Mouse (Mus musculus): ENCODE results near the gene 4930438A08Rik. TPM values are rescaled to one million over a fixed set of nuclear protein-coding genes. Genes with fewer than 3 reads are reported as not detected.
A peak's percentile ranks its signal among the peaks of the same experiment; 100 is the strongest.

The 4930438A08Rik gene
- polyA plus RNA-seq, 1 experiment: not detected

- Histone ChIP-seq H3K4me3 (replicated peaks; ENCODE audit: insufficient read depth, low read depth, low read length) (no peak overlapping the region), H3K27me3 (ENCODE audit: control insufficient read depth, insufficient read depth, low read length) (no peaks in the 10 kb centered on the region), H3K27ac (ENCODE audit: insufficient read depth, low read length) (no peak overlapping the region), H3K4me1 (ENCODE audit: control insufficient read depth, insufficient read depth, low read length) (no peaks in the 10 kb centered on the region)
- 79% methylated on average over 9 of the region's 9 CpGs for WGBS
- TF ChIP-seq POLR2A (IDR thresholded peaks at IDR 0.05; ENCODE audit: borderline replicate concordance, insufficient read depth, low read length): no peak
- no peak for TF ChIP-seq CTCF (IDR thresholded peaks at IDR 0.05; ENCODE audit: borderline replicate concordance, insufficient read depth, low read depth, low read length)
- DNase-seq: no peak
Measured at GRCm38 (mm10) chr11:58289992-58290682, 15.5 kb downstream of the 4930438A08Rik start.

- Histone ChIP-seq H3K4me3 (replicated peaks; ENCODE audit: insufficient read depth, low read depth, low read length) (no peak overlapping the region), H3K4me1 (ENCODE audit: control insufficient read depth, insufficient read depth, low read length) (no peaks in the 10 kb centered on the region), H3K27me3 (ENCODE audit: control insufficient read depth, insufficient read depth, low read length) (no peaks in the 10 kb centered on the region), H3K27ac (ENCODE audit: insufficient read depth, low read length) (no peak overlapping the region)
- 84% methylated on average over 4 of the region's 4 CpGs for WGBS
- no peak for DNase-seq
- TF ChIP-seq POLR2A (IDR thresholded peaks at IDR 0.05; ENCODE audit: borderline replicate concordance, insufficient read depth, low read length): no peak
Measured at GRCm38 (mm10) chr11:58290812-58291211, 16.2 kb downstream of the 4930438A08Rik start.

GRCm38 (mm10) chr11:58292791-58293190 lies 18.2 kb downstream of the 4930438A08Rik start:
- Histone ChIP-seq H3K27me3 (ENCODE audit: control insufficient read depth, insufficient read depth, low read length) (no peaks in the 10 kb centered on the region), H3K27ac (ENCODE audit: insufficient read depth, low read length) (no peak overlapping the region), H3K4me3 (replicated peaks; ENCODE audit: insufficient read depth, low read depth, low read length) (no peak overlapping the region), H3K4me1 (ENCODE audit: control insufficient read depth, insufficient read depth, low read length) (no peaks in the 10 kb centered on the region)
- 54% methylated on average over 4 of the region's 4 CpGs for WGBS
- DNase-seq: no peak
- TF ChIP-seq POLR2A (IDR thresholded peaks at IDR 0.05; ENCODE audit: borderline replicate concordance, insufficient read depth, low read length): no peak
- TF ChIP-seq CTCF (IDR thresholded peaks at IDR 0.05; ENCODE audit: borderline replicate concordance, insufficient read depth, low read depth, low read length): no peak

GRCm38 (mm10) chr11:58297396-58297795 lies 22.8 kb downstream of the 4930438A08Rik start:
- no peak for TF ChIP-seq POLR2A (IDR thresholded peaks at IDR 0.05; ENCODE audit: borderline replicate concordance, insufficient read depth, low read length)
- no peak for TF ChIP-seq CTCF (IDR thresholded peaks at IDR 0.05; ENCODE audit: borderline replicate concordance, insufficient read depth, low read depth, low read length)
- Histone ChIP-seq H3K27ac (ENCODE audit: insufficient read depth, low read length) (no peak overlapping the region), H3K4me3 (replicated peaks; ENCODE audit: insufficient read depth, low read depth, low read length) (no peak overlapping the region), H3K4me1 (ENCODE audit: control insufficient read depth, insufficient read depth, low read length) (no peaks in the 10 kb centered on the region), H3K27me3 (ENCODE audit: control insufficient read depth, insufficient read depth, low read length) (no peaks in the 10 kb centered on the region)
- 13% methylated on average over 6 of the region's 6 CpGs for WGBS
- DNase-seq: no peak

GRCm38 (mm10) chr11:58301057-58301456 lies 26.5 kb downstream of the 4930438A08Rik start:
- WGBS: 17% methylated on average over 13 of the region's 13 CpGs
- Histone ChIP-seq H3K4me1 (ENCODE audit: control insufficient read depth, insufficient read depth, low read length) (no peaks in the 10 kb centered on the region), H3K27ac (ENCODE audit: insufficient read depth, low read length) (no peak overlapping the region), H3K27me3 (ENCODE audit: control insufficient read depth, insufficient read depth, low read length) (no peaks in the 10 kb centered on the region), H3K4me3 (replicated peaks; ENCODE audit: insufficient read depth, low read depth, low read length) (peak overlapping the region; percentile 85)
- peak; percentile 64 to 74 for DNase-seq
- peak; percentile 58 for TF ChIP-seq CTCF (IDR thresholded peaks at IDR 0.05; ENCODE audit: borderline replicate concordance, insufficient read depth, low read depth, low read length)
- no peak for TF ChIP-seq POLR2A (IDR thresholded peaks at IDR 0.05; ENCODE audit: borderline replicate concordance, insufficient read depth, low read length)

GRCm38 (mm10) chr11:58301837-58302754 lies 27.5 kb downstream of the 4930438A08Rik start:
- Histone ChIP-seq H3K27me3 (ENCODE audit: control insufficient read depth, insufficient read depth, low read length) (no peaks in the 10 kb centered on the region), H3K27ac (ENCODE audit: insufficient read depth, low read length) (peak overlapping the region; percentile 10; the same call in 1 of the 2 replicates), H3K4me3 (replicated peaks; ENCODE audit: insufficient read depth, low read depth, low read length) (peak overlapping the region; percentile 85), H3K4me1 (ENCODE audit: control insufficient read depth, insufficient read depth, low read length) (no peaks in the 10 kb centered on the region)
- under 1% methylated on average over 36 of the region's 36 CpGs for WGBS
- peak; percentile 55 for TF ChIP-seq CTCF (IDR thresholded peaks at IDR 0.05; ENCODE audit: borderline replicate concordance, insufficient read depth, low read depth, low read length)
- TF ChIP-seq POLR2A (IDR thresholded peaks at IDR 0.05; ENCODE audit: borderline replicate concordance, insufficient read depth, low read length): no peak; the same call in 1 of the 2 replicates
- DNase-seq: peak; percentile 97 to 99

GRCm38 (mm10) chr11:58302774-58303445 lies 28.3 kb downstream of the 4930438A08Rik start:
- H3K27me3 ChIP-seq (ENCODE audit: control insufficient read depth, insufficient read depth, low read length): no peaks in the 10 kb centered on the region
- no peaks in the 10 kb centered on the region for H3K4me1 ChIP-seq (ENCODE audit: control insufficient read depth, insufficient read depth, low read length)
- H3K4me3 ChIP-seq (replicated peaks; ENCODE audit: insufficient read depth, low read depth, low read length): peak overlapping the region; percentile 85
- WGBS: 1% methylated on average over 26 of the region's 26 CpGs
- no peak for DNase-seq
- H3K27ac ChIP-seq (ENCODE audit: insufficient read depth, low read length): peak overlapping the region; percentile 10
- TF ChIP-seq POLR2A (IDR thresholded peaks at IDR 0.05; ENCODE audit: borderline replicate concordance, insufficient read depth, low read length) (no peak), CTCF (IDR thresholded peaks at IDR 0.05; ENCODE audit: borderline replicate concordance, insufficient read depth, low read depth, low read length) (no peak)
